Mouse (Mus musculus) mature B cell (primary cell): ENCODE results near the gene Ubac2.
"Not testable (repeated sequence)": the region's sequence is repeated elsewhere in the genome, so short reads cannot be mapped to it uniquely, and the experiment has no call there.

ENCODE experiments used
- in situ Hi-C: fragments of 300-500 bp; cut with MboI; formaldehyde crosslinking; loops from 2 replicates; pipeline ENCODE4 v1.14.3; 2019

Gene Ubac2

DNA sequence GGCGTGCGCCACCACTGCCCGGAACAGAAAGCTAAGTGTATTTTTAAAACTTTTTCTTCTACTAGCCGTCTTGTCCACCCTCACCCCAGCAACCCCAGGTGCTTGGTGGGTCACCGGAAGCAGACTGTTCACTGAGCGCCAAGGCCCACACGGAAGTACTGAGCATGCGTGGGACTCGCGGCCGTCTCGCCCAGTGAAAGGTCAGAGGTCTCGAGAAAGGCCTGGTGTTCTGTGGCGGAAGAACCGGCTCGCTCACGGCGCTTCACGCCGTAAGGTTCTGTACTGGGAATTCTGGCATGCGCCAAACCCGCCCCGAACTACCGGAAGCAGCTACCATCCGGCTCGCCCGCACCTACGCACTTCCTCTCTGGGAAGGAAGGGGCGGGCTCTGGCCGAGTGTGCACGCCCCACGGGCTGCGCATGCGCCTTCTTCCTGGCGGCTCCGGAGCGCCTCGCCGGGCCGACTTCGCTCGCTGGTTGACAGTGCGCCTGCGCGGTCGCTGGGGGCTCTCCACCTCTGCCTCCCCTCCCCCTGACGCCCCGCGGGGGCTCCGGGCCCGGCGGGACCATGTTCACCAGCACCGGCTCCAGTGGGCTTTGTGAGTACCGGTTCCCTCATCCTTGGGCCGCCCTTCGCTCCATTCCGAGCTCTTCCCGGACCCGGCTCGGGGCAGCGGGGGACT, at the start of gene Ubac2:
Gene Ubac2, plus strand, starts transcription at position 445 of the 683 bp plus-strand sequence.
- in situ Hi-C loops: no loop called here

DNA sequence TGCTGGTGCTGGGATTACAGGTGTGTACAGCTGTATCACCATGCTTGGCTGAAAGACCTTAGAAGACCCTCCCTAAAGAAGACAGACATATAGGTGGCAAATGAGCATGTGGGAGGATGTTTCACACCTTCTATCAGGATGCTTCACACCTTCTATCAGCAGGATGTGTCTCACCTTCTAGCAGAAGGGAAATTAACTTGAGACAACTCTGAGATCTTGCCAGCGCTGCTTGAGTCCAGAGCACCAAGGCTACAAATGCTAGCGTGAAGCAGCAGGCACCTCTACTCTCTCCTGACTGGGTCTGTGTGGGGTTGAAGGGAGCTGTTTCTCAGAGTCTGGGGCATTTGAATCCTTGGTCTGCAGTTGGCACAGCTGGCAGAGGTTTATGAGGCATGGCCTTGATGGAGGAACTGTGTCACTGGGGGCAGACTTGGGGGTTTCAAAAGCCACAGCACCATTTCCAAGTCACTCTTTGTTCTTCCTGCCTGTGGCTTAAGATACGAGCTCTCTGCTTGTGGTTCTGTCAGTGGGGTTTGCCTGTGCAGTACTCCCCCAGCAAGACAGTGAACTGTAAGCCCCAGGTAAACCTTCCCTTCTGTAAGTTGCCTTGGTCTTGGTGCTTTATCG, 48.5 kb upstream of the Ubac2 start:
- in situ Hi-C loops: no loop called here

DNA sequence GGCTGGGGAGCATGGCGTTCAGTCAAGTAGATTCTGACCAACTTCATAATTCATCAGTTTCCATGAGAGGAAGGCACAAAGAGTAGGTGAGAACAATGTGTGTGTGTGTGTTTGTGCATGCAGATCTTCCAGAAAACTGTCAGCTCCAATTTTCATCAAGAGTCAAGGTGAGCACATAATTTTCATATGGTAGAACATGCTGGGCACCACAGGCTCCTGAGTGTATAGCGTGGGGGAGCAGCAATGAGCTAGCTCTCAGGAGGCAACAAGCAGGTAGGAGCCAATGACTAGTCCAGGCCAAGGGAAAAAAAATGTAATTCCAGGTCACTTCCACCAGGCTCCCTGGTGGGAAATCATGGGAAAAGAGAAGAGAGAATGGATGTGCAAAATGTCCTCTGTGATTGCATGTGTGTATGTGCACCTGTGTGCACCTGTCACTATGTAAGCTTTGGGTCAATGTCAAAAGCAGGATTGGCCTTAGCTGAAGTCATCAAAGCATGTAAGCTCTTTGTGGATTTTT, 45.4 kb upstream of the Ubac2 start:
- in situ Hi-C loops: no loop called here

DNA sequence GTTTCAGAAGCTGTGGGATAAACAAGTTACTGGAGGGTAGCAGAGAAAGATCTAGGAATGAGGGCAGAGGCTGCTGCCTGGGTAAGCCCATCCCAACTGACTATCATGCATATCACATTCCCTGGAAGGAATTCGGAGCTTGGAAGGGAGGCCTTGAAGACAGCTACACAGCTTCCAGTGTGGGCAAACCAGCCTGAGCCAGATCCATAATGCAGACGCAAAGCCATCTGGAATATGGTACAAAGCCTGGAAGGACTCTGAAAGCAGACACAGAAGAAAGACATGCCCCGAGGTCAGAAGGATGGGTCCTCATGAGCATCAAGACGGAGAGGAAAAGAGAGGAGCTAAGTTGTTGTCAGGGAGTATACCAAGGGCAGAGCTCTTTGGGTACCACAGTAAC, 40.3 kb upstream of the Ubac2 start:
- in situ Hi-C loops: no loop called here

DNA sequence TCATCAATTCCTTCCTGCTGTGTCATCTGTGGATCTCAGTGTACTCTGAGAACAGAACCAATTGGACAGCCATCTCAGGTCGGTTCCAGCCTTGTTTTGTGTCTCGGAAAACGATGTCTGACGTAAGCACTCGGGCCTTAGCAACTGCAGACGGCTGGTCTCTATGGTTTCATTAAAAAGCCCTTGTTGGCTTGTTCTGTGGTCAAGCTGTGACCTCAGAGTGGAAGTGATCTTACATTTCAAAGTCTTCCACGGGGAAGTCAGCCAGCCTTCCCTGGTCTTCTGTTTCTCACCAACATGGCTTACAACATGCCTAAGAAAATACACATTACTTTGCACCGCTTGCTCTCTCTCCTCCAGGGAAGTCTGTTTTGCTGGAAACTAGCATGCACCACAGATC, 38.2 kb upstream of the Ubac2 start:
- in situ Hi-C loops: no loop called here

DNA sequence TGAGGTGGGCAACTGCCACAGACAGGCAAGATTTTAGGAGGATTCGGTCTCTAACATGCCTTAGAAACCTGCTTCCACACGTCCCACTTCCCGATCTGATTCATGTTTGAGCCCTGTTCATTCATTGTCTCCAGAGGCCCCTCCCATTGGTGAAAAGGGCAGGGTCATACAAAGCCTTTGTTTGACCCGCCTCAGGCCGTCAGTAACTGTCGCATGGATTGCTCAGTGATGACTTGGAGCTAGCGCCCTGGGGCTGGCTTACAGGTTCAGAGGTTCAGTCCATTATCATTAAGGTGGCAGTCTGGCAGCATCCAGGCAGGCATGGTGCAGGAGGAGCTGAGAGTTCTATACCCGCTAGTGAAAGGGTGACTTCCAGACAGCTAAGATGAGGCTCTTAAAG, 33.9 kb upstream of the Ubac2 start:
- in situ Hi-C loops: no loop called here

DNA sequence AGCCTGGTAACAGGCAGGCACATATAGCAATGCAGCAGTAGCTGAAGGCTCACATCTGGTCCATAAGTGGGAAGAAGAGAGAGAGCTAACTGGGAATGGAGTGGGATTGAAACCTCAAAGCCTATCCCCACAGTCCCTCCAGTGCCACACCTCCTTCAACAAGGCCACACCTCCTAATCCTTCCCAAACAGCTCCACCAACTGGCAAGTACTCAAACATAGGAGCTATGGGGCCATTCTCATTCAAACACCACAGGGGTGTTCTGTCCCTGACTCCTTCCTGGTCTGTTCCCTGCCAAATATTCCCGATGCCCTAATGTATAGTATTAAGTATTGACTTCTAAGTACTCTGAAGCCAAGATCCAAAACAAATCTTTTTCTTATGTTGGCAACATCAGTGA, 27.2 kb upstream of the Ubac2 start:
- in situ Hi-C loops: no loop called here

DNA sequence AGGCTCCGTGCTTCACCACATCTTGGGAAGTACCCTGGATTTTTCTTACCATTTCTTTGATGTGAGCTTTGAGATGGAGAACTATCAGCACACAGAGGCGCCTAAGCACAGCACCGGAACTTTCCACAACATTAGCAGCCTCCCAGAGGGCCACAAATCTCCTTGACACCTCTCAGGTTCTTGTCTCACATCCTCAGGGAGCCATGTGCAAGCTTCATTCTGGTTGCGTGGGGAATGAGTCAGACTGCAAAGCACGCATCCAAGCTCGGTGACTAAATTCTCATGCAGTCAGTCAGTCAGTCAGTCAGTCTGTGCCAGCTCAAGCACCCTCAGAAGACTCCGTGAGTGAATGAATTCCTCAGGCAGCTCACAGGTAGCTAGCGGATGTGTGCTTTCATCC, 25.9 kb upstream of the Ubac2 start:
- in situ Hi-C loops: no loop called here

DNA sequence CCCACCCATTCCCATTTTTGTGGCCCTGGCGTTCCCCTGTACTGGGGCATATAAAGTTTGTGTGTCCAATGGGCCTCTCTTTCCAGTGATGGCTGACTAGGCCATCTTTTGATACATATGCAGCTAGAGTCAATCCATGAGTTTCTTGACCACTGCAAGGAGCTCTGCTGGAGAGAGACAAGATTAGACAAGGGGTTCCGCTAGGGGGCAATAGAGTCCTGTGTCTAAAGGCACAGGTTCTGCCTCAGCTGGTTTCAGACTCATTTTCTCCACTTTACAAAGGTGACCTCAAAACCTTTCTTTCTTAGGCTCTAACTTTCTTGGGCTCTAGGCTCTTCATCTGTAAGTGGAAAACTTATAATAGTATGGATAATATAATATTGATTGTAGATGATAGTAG, 13.3 kb upstream of the Ubac2 start:
- in situ Hi-C loops: loop anchor here (5.0 kb wide), 2 partner anchors 57 to 197 kb away; no protein-coding TSS in a partner anchor

DNA sequence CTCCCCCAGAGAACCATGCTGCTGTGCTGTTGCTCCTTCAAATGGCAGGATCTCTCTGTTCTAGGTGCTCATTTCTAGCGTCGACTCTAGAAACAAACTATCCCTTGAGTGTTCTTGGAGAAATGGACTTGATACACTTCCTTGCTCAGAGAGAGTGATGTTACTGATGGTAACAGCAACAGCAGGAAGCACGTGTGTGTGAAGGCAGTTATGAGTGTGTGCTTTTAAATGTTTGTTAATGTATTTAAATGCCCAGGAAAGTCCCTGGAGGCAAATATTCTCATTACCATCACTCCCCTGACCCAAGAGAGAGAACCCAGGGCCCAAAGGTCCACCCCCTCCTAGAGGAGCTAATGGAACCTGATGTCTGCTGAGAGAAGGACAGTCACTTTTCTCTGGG, 11.8 kb upstream of the Ubac2 start:
- in situ Hi-C loops: loop anchor here (5.0 kb wide), 2 partner anchors 56 to 196 kb away; no protein-coding TSS in a partner anchor

DNA sequence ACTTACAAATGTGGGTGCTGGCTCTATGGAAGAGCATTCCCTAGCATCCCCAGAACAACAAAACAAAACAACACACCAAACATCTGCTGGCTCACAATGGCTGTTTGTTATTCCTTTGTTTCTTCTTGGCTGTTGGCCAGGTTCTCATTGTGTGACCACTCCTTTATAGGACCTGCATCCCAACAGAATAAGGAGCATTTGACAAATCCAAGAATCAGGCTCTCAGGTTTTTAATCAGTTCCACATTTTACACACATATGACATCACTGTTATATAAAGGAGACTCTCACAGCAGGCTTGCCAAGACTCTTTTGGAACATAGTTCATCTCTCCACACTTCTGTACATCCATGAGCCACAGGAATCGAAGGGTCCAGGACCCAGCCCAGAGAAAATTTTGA, 9.3 kb upstream of the Ubac2 start:
- in situ Hi-C loops: loop anchor here (5.0 kb wide), 2 partner anchors 53 to 193 kb away; no protein-coding TSS in a partner anchor

DNA sequence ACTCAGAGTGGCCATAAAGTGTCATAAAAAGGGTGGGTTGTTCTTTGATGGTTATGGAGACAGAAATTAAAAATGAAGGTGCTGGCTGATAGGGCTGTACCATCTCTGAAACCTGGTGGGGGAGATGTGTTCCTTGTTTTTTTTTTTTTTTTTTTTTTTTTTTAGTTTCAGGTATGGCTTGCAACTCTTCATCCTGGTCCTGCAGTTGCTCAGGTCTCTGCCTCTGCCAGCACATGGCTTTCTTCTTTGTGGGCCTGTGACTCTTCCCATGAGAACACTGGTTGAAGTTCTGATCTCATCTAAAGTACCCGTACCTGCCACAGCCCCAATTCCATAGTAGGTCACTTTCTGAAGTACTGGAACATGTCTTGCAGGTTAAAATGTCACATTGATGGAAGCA, 5.7 kb upstream of the Ubac2 start:
- in situ Hi-C loops: no loop called here

DNA sequence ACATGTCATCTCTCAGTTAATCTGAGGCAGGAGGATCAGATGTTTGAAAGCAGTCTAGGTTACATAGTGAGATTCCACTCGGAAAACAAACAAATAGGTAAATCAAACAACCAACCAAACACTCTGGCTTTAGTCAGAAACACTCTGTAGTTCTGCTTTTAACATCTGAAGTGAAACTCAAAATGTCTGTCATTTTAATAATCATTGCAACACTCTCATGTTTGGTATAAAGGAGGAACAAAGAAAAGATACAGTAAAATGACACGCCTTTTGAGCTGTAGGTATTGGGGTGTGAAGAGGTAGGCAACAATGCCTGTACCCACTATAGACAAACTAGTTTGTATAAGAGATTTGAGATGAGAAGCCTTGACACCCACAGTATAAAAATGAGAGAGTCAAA, 5.2 kb upstream of the Ubac2 start:
- in situ Hi-C loops: no loop called here

DNA sequence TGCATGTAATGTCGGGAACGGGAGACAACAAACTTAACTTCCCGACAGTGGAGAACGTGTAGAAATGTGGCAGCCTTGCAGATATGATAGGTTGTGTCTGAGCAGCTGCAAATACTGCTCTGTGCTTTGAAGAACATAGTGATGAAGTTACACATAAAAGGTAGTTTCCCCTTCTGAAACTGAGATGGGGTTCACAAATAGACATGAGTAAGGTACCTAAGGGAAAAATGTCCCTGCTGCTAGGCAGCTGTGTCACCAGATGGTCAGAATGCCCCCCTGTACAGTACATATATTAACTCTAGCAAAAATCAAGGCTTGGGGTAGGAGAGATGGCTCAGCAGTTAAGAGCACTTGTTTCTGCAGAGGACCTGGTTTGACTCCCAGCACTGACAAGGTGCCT, 4.8 kb upstream of the Ubac2 start:
- in situ Hi-C loops: no loop called here

DNA sequence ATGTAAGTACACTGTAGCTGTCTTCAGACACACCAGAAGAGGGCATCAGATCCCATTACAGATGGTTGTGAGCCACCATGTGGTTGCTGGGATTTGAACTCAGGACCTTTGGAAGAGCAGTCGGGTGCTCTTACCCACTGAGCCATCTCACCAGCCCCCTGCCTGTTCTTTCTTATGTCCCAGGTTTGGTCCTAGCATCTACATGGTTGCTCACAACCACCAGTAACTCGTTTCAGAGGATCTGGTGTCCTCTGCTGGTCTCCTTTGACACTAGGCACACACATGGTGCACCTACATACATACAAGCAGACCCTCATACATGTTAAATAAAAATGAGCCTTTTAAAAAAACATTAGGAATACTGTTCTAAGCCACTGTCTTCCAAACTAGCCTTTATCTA, 2.2 kb upstream of the Ubac2 start:
- in situ Hi-C loops: not testable (repeated sequence)

DNA sequence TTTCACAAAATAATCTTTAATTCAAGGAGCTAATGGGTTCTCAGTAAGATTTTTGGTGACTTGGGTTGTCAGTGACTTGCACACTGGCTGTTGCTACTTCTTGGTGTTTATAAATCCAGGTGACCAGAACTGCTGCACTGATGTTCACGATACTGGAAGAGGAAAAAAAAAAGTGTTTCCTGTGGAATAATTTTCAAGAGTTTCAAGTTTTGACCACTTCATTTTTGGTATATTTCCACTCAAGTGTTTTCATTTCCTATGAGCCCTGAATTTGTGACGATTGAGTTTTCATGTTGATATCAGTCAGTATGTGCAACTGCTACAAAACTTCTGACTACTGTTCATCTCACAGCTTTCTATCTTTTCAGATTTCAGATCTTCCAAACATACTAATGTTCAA, 1.6 kb upstream of the Ubac2 start:
- in situ Hi-C loops: no loop called here

DNA sequence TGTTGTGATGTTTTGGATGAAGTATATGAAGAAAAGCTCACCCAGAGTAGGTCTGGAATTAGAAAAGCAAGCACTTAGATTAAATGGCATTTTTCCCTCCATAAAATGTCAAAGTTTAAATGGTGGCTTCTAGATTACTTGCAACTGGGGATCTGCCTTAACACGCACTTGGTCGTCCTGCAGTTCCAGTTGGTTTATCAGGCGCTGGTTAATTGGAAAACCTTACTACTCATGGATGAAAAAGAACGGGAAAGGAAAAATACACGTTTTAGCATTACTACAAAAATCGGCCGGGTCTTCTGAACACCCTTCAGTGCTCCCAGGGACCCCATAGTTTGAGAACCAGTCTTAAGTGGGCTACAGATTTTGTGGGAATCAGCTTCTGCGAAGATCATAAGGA, 780 bp upstream of the Ubac2 start:
- in situ Hi-C loops: no loop called here

DNA sequence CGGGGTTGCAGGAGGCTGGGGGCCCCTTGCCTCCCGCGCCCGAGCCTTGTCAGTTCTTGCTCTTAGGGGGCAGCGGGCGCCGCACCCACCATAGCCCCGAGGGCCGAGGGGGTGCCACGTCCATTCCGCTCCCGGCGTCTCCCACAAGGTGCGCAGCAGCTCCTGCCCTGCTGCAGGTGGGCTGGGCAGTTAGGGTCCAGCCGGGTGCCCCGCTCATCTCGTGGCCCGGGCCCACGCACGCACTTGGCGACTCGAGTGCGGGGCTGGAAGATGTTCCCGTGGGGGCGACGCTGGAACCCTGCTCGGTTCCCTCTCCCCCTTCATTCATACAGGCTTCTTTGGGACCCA, 413 bp downstream of the Ubac2 start:
- in situ Hi-C loops: no loop called here

DNA sequence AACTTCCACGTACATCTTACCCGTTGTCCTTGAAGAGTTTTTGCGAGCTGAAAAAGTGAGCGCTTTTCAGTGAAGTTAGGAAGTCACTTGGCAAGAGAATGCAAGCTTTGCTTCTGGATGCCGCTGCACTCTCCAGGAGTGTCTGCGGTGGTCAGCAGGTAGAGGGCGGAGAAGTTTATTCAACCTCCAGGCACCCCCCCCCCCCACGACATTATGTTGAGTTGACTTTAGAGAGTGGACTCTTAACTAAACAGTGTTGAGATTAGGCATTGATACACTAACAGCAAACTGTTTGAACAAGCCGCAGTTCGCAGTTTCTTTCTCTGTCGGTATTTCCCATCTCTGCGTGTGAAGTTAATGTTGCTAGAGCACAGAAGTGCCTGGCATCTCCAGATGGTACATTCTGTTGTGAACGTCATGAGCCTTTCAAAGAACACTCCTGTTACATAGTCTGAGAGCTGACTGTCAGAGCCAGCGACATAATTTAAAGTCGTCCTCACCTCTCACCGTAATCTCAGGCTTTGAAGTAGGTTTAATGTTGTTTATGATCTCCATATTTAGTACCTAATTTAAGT, 933 bp downstream of the Ubac2 start:
- in situ Hi-C loops: no loop called here

DNA sequence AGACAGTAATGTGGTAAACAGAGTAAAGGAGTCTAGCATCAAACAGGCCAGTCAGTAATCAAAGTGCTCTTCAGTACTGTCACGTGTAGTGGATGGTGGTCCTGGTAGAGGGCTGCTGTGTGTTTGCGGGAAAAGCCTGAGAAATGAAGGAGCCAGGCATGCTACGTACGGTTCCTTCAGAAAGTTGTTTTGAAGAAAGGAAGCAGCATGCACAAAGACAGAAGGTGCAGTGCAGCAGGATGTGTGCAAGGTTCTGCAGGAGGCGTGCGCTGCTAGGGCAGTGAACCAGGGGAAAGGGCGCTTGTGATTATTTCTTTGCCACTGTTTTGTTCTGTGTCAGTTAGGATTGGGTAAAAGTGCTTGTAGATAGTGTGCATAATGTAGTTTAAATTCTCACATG, 2.8 kb downstream of the Ubac2 start:
- in situ Hi-C loops: no loop called here

DNA sequence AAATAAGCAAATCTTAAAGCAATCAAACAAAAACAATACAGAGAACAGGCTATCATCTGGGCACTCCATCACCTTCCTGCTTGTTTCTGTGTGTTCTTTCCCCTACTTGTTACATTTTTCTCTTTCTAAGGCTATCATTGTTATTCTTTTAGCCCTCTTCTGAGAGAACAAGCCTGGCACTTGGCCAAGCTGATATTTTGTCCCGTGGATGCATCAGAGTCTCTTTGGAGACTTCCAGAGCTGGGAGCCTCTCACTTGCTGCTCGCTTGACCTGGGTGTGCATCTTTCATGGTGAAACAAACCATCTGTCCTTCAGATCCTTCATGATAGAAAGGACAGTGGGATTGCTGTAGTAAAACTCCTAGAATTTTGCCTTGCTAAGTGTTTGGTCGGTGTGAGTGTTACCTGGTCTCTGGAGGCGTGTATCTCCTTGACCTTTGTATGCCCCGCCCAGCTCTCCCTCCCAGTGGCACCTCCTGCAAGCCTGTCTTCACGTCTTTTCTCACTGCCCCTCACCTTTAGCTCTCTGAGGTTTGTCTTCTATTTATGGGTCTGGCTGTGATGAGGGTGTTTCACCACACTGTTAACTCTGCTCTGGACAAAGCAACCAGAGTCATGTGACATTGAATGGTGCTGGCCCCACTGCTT, 5.9 kb downstream of the Ubac2 start:
- in situ Hi-C loops: no loop called here

DNA sequence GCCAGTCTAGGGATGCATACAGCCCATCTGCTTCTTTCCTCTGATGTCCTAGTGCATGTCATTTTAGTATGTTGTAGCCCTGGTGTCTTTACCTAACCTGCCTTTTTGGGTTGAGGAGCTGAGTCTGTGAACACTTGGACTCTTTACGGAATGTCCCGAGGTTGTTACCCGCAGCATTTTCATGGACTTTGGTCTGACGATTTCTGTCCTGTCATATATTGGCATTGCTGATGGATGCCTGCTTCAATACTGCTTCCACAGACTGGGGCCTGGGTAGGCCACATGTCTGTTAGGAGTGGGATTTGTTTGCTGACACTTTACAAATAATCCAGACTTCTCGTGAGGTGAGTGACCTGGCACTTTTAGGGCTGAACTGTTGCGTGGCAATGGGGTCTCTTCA, 15.3 kb downstream of the Ubac2 start:
- in situ Hi-C loops: no loop called here
